Mouse (Mus musculus) bone marrow, adult 2 months (tissue): Measurements from ENCODE around the gene Dusp10. TPM values are rescaled to one million over a fixed set of nuclear protein-coding genes. Genes with fewer than 3 reads are reported as not detected.

Experiments
- H3K27ac ChIP-seq: fragments of 200-500 bp; 2 replicates; pipeline ENCODE4 v1.5.1; 2012; ENCODE audit warnings: low read depth, mild to moderate bottlenecking, control low read depth, inconsistent platforms, low read length; ENCODE audit not compliant: control insufficient read depth, poor library complexity, insufficient read depth
- H3K4me1 ChIP-seq: fragments of 200-500 bp; 2 replicates; pipeline ENCODE4 v1.6.1; 2011; ENCODE audit warnings: low read length; ENCODE audit not compliant: control insufficient read depth, insufficient read depth
- H3K4me3 ChIP-seq: fragments of 200-500 bp; replicated peaks from 2 replicates; pipeline ENCODE3; 2011; ENCODE audit warnings: mild to moderate bottlenecking, low read depth, low read length, control low read depth; ENCODE audit not compliant: control insufficient read depth
- CTCF ChIP-seq: fragments of 200-500 bp; IDR thresholded peaks from 2 replicates; pipeline ENCODE4 v1.5.1; 2011; ENCODE audit warnings: low read length, control low read depth; ENCODE audit not compliant: control insufficient read depth, insufficient read depth
- POLR2A ChIP-seq: fragments of 200-500 bp; IDR thresholded peaks from 2 replicates; pipeline ENCODE4 v1.6.1; 2011; ENCODE audit warnings: low read depth, mild to moderate bottlenecking, control low read depth, low read length, borderline replicate concordance; ENCODE audit not compliant: control insufficient read depth
- WGBS: fragments of 180-500 bp; shearing (Covaris S2); methylation state at CpG from one replicate; pipeline ENCODE4 v1.1.7; 2018; 5-methylcytosine and 5-hydroxymethylcytosine counted together
- polyA plus RNA-seq: library from polyadenylated mRNA; stranded (reverse); fragments of >200 nt; gene quantifications from 2 replicates; pipeline ENCODE4 v1.2.4, GENCODE M21; 2011; ENCODE audit warnings: low replicate concordance; ENCODE audit not compliant: missing spikeins, insufficient read depth, insufficient read length

Gene Dusp10
- polyA plus RNA-seq, 1 experiment, result 7.9 TPM

GRCm38 (mm10) chr1:184042745-184043144, 29.6 kb downstream of the Dusp10 start:
- TF ChIP-seq CTCF, result no peak
- no peak for TF ChIP-seq POLR2A
- WGBS, result 57% methylated on average over 9 of the region's 9 CpGs
- no peak overlapping the region for H3K4me3 ChIP-seq
- no peak overlapping the region for H3K27ac ChIP-seq
- H3K4me1 ChIP-seq, result no peaks in the 10 kb centered on the region

DNA sequence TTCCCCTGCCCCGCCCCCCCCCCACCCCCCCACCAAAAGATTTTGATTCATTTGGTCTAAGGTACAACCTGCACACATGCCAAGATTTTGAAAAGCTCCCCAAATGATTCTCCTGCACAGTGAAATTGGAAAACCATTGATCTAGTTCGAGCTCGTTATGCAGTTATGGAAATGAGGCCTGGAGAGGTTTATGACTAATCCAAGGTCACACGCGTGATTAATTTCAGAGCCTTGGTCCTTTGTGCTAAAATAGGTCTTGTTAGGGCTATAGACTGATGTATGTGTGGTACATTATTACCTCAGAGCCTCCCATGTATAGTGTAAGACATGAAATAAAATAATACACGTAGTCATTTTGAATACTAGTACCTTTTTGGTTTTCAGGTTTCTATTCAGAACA, 30.3 kb downstream of the Dusp10 start:
- Histone ChIP-seq H3K4me3 (no peak overlapping the region), H3K27ac (no peak overlapping the region), H3K4me1 (no peaks in the 10 kb centered on the region)
- TF ChIP-seq POLR2A, result no peak
- TF ChIP-seq CTCF, result no peak
- 82% methylated on average over 6 of the region's 6 CpGs for WGBS

- Histone ChIP-seq H3K27ac (no peak overlapping the region), H3K4me3 (no peak overlapping the region), H3K4me1 (peaks cover 1% of the 10 kb centered on the region)
- TF ChIP-seq POLR2A (no peak), CTCF (no peak)
- WGBS, result 74% methylated on average over 6 of the region's 6 CpGs
These were observed 33.1 kb downstream of the Dusp10 start for GRCm38 (mm10) chr1:184046070-184046677.

GRCm38 (mm10) chr1:184047818-184048217, 34.7 kb downstream of the Dusp10 start:
- TF ChIP-seq POLR2A (no peak), CTCF (no peak)
- 61% methylated on average over 9 of the region's 9 CpGs for WGBS
- no peak overlapping the region for H3K27ac ChIP-seq
- no peak overlapping the region for H3K4me3 ChIP-seq
- peaks cover 1% of the 10 kb centered on the region for H3K4me1 ChIP-seq

- Histone ChIP-seq H3K4me1 (peaks cover 1% of the 10 kb centered on the region), H3K27ac (peak overlapping the region; percentile 39)
- no peak for TF ChIP-seq CTCF
- no peak for TF ChIP-seq POLR2A
These were observed 35.7 kb downstream of the Dusp10 start for GRCm38 (mm10) chr1:184048675-184049418.

GRCm38 (mm10) chr1:184051286-184051685, 38.2 kb downstream of the Dusp10 start:
- Histone ChIP-seq H3K4me3 (no peak overlapping the region), H3K4me1 (peaks cover 1% of the 10 kb centered on the region), H3K27ac (no peak overlapping the region)
- 67% methylated on average over 1 of the region's 1 CpGs for whole genome bisulfite sequencing
- TF ChIP-seq CTCF (no peak), POLR2A (no peak)

More at GRCm38 (mm10) chr1:184048675-184049418, 35.7 kb downstream of the Dusp10 start:
- 8% methylated on average over 10 of the region's 10 CpGs for WGBS
- peak overlapping the region; percentile 75 for H3K4me3 ChIP-seq

DNA sequence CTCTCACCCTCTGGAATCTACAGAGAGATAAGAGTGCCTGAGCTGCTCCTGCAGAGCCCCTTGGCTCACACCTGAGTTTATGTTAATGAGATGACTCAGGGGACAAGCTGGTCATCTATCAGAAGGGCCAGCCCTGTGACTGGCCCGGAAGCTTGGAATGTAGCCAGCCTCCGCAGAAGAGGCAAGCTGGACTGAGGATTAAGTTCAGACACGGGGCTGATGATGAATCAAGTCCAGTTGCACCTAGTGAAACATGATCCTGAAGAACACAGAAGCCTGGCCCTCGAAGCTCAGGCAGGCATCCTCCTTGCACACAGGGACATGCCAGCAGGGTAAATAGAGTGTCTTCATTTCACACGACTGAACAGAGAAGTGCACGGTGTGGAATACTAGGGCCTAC, 38.7 kb downstream of the Dusp10 start:
- Histone ChIP-seq H3K4me3 (no peak overlapping the region), H3K27ac (no peak overlapping the region), H3K4me1 (peaks cover 1% of the 10 kb centered on the region)
- 80% methylated on average over 6 of the region's 6 CpGs for WGBS
- TF ChIP-seq CTCF (no peak), POLR2A (no peak)

GRCm38 (mm10) chr1:184052331-184052730, 39.2 kb downstream of the Dusp10 start:
- Histone ChIP-seq H3K27ac (no peak overlapping the region), H3K4me3 (no peak overlapping the region), H3K4me1 (peaks cover 1% of the 10 kb centered on the region)
- WGBS, result 69% methylated on average over 4 of the region's 4 CpGs
- TF ChIP-seq CTCF, result no peak
- TF ChIP-seq POLR2A, result no peak

- peaks cover 1% of the 10 kb centered on the region for H3K4me1 ChIP-seq
- TF ChIP-seq POLR2A, result no peak
- no peak for TF ChIP-seq CTCF
- H3K27ac ChIP-seq, result no peak overlapping the region
- no peak overlapping the region for H3K4me3 ChIP-seq
- WGBS, result 48% methylated on average over 4 of the region's 4 CpGs
These were observed 40.0 kb downstream of the Dusp10 start for GRCm38 (mm10) chr1:184053141-184053540.
